Mouse (Mus musculus): ENCODE results near the gene Nudt3. TPM values are rescaled to one million over a fixed set of nuclear protein-coding genes. Genes with fewer than 3 reads are reported as not detected.
A peak's percentile ranks its signal among the peaks of the same experiment; 100 is the strongest.

Gene Nudt3
- polyA plus RNA-seq, 1 experiment from 2014 or later, result 37.2 TPM

DNA sequence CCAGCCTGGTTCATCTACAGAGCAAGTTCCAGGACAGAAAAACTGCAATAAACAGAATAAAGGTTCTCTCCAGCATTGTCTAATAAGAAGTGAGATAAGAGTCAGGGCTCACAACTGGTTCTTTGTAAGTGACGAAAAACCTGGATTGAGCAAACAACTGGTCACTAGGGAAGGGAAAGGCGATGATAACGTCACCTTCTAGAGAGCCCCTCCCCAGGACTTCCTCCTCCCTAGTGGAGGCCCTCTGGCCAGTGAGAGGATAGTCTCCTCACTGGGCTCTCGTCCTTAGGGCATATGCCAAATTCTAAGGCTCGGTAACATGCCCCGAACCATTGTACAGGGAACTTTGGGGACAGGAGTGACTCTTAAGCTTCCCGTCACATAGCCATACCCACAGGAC, 47.2 kb downstream of the Nudt3 start:
- 88% methylated on average over 7 of the region's 7 CpGs for WGBS
- Histone ChIP-seq H3K27me3 (ENCODE audit: control insufficient read depth, insufficient read depth, low read length) (no peaks in the 10 kb centered on the region), H3K4me3 (ENCODE audit: low read depth, low read length) (no peak overlapping the region), H3K9ac (replicated peaks; ENCODE audit: low read length) (no peak overlapping the region), H3K4me1 (ENCODE audit: control insufficient read depth, insufficient read depth, low read length) (no peaks in the 10 kb centered on the region), H3K4me2 (ENCODE audit: low read depth, low read length) (no peak overlapping the region), H3K27ac (replicated peaks; ENCODE audit: low read depth, low read length) (no peak overlapping the region), H3K9me3 (replicated peaks; ENCODE audit: control insufficient read depth, low read length) (no peaks in the 10 kb centered on the region), H3K36me3 (replicated peaks; ENCODE audit: control insufficient read depth, insufficient read depth, low read depth, low read length) (no peaks in the 10 kb centered on the region; the same call in none of the 2 replicates)
- ATAC-seq (replicated peaks; ENCODE audit: insufficient number of reproducible peaks, low FRiP score, low TSS enrichment, low read depth) (no peak), DNase-seq (ENCODE audit: low spot score) (no peak)

DNA sequence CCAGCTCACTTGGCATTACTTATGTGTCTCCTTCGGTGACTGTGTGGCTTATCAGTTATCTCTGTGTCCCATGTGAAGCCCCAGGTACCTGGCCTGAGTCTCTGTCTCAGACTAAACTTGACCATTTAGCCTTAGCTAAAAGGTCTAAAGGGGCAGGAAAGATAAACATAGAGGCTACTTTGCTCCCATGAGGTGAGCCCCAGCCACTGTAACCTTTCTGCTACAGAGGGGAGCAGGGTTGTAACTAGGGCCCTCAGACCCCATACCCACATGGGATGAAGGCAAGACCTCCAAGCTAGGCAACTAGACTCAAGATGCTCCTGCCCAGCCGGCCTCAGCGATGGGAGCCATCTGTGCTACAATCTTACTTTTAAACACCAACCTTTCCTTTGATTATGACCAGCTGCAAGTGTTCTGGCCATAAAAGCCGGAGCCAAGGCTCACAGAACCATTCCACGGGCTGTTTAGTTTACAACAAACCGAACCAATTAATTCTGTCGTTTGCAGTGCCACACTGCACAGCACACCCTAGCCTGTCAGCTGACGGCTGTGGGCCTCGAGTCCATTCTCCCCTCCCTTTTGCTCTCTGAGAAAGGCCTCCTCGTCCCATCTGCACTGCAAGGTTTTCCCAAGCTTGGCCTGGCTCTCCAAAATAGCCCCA, 48.0 kb downstream of the Nudt3 start:
- H3K27me3 ChIP-seq (ENCODE audit: control insufficient read depth, insufficient read depth, low read length), result no peaks in the 10 kb centered on the region
- no peaks in the 10 kb centered on the region; the same call in none of the 2 replicates for H3K36me3 ChIP-seq (replicated peaks; ENCODE audit: control insufficient read depth, insufficient read depth, low read depth, low read length)
- H3K4me2 ChIP-seq (ENCODE audit: low read depth, low read length), result no peak overlapping the region
- ATAC-seq (replicated peaks; ENCODE audit: insufficient number of reproducible peaks, low FRiP score, low TSS enrichment, low read depth), result no peak
- no peaks in the 10 kb centered on the region for H3K9me3 ChIP-seq (replicated peaks; ENCODE audit: control insufficient read depth, low read length)
- WGBS, result 81% methylated on average over 10 of the region's 10 CpGs
- H3K9ac ChIP-seq (replicated peaks; ENCODE audit: low read length), result no peak overlapping the region
- no peak for DNase-seq (ENCODE audit: low spot score)
- no peak overlapping the region for H3K27ac ChIP-seq (replicated peaks; ENCODE audit: low read depth, low read length)
- H3K4me3 ChIP-seq (ENCODE audit: low read depth, low read length), result no peak overlapping the region
- no peaks in the 10 kb centered on the region for H3K4me1 ChIP-seq (ENCODE audit: control insufficient read depth, insufficient read depth, low read length)

- DNase-seq (ENCODE audit: low spot score), result no peak
- no peaks in the 10 kb centered on the region for H3K4me1 ChIP-seq (ENCODE audit: control insufficient read depth, insufficient read depth, low read length)
- H3K9ac ChIP-seq (replicated peaks; ENCODE audit: low read length), result no peak overlapping the region
- no peaks in the 10 kb centered on the region; the same call in none of the 2 replicates for H3K36me3 ChIP-seq (replicated peaks; ENCODE audit: control insufficient read depth, insufficient read depth, low read depth, low read length)
- no peak overlapping the region for H3K4me3 ChIP-seq (ENCODE audit: low read depth, low read length)
- H3K9me3 ChIP-seq (replicated peaks; ENCODE audit: control insufficient read depth, low read length), result no peaks in the 10 kb centered on the region
- no peak for ATAC-seq (replicated peaks; ENCODE audit: insufficient number of reproducible peaks, low FRiP score, low TSS enrichment, low read depth)
- H3K4me2 ChIP-seq (ENCODE audit: low read depth, low read length), result no peak overlapping the region
- no peaks in the 10 kb centered on the region for H3K27me3 ChIP-seq (ENCODE audit: control insufficient read depth, insufficient read depth, low read length)
- H3K27ac ChIP-seq (replicated peaks; ENCODE audit: low read depth, low read length), result no peak overlapping the region
- WGBS, result 92% methylated on average over 15 of the region's 16 CpGs
Observed at GRCm38 (mm10) chr17:27574470-27575115, 48.7 kb downstream of the Nudt3 start.

GRCm38 (mm10) chr17:27573772-27574320, 49.4 kb downstream of the Nudt3 start:
- Histone ChIP-seq H3K36me3 (replicated peaks; ENCODE audit: control insufficient read depth, insufficient read depth, low read depth, low read length) (no peaks in the 10 kb centered on the region; the same call in 1 of the 2 replicates), H3K4me3 (ENCODE audit: low read depth, low read length) (no peak overlapping the region), H3K9me3 (replicated peaks; ENCODE audit: control insufficient read depth, low read length) (no peaks in the 10 kb centered on the region), H3K4me2 (ENCODE audit: low read depth, low read length) (no peak overlapping the region), H3K4me1 (ENCODE audit: control insufficient read depth, insufficient read depth, low read length) (no peaks in the 10 kb centered on the region), H3K9ac (replicated peaks; ENCODE audit: low read length) (no peak overlapping the region), H3K27me3 (ENCODE audit: control insufficient read depth, insufficient read depth, low read length) (no peaks in the 10 kb centered on the region), H3K27ac (replicated peaks; ENCODE audit: low read depth, low read length) (no peak overlapping the region)
- 83% methylated on average over 10 of the region's 10 CpGs for WGBS
- ATAC-seq (replicated peaks; ENCODE audit: insufficient number of reproducible peaks, low FRiP score, low TSS enrichment, low read depth) (no peak), DNase-seq (ENCODE audit: low spot score) (no peak)

DNA sequence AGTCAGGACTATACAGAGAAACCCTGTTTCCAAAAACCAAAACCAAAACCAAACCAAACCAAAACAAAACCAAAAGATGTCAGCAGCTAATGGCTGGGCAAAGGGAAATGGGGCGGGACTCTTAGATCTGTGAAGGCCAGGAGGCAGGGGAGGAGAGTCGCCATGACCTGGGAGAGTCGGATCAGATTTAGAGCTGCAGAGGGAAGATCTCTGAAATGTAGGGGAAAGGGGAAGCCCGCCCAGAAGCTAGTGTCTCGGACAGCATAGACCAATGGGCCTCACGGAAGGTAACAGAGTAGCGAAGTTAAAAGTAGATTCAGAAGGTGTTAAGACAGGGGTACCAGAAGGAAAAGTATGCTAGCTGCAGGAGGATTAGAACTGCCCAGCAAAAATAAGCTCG, 52.0 kb downstream of the Nudt3 start:
- Histone ChIP-seq H3K4me2 (ENCODE audit: low read depth, low read length) (no peak overlapping the region), H3K9ac (replicated peaks; ENCODE audit: low read length) (no peak overlapping the region), H3K36me3 (replicated peaks; ENCODE audit: control insufficient read depth, insufficient read depth, low read depth, low read length) (no peaks in the 10 kb centered on the region; the same call in 1 of the 2 replicates), H3K4me1 (ENCODE audit: control insufficient read depth, insufficient read depth, low read length) (no peaks in the 10 kb centered on the region), H3K9me3 (replicated peaks; ENCODE audit: control insufficient read depth, low read length) (no peaks in the 10 kb centered on the region), H3K4me3 (ENCODE audit: low read depth, low read length) (no peak overlapping the region), H3K27ac (replicated peaks; ENCODE audit: low read depth, low read length) (no peak overlapping the region), H3K27me3 (ENCODE audit: control insufficient read depth, insufficient read depth, low read length) (no peaks in the 10 kb centered on the region)
- DNase-seq (ENCODE audit: low spot score), result no peak
- 81% methylated on average over 8 of the region's 8 CpGs for WGBS
- no peak for ATAC-seq (replicated peaks; ENCODE audit: insufficient number of reproducible peaks, low FRiP score, low TSS enrichment, low read depth)

DNA sequence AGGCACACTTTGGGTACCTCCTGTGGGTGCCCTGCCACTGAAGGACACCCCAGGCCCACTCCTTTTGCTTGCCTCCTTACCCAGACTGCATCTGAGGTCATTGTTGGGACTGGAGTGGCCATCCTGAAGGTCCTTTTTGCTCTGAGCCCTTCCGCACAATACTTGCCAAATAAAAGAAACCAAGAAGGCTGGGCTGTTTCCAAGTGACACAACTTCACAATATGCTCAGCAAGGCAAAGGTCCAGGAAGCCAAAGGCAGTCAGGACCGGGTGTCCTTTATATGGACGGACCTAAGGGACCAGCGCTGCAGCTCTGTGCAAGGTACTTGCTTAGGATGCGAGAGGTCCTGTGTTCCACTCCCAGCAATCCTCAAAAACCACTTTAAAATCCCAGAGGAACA, 55.1 kb downstream of the Nudt3 start:
- Histone ChIP-seq H3K4me3 (ENCODE audit: low read depth, low read length) (no peak overlapping the region), H3K27me3 (ENCODE audit: control insufficient read depth, insufficient read depth, low read length) (no peaks in the 10 kb centered on the region), H3K9me3 (replicated peaks; ENCODE audit: control insufficient read depth, low read length) (no peaks in the 10 kb centered on the region), H3K4me2 (ENCODE audit: low read depth, low read length) (no peak overlapping the region), H3K27ac (replicated peaks; ENCODE audit: low read depth, low read length) (no peak overlapping the region), H3K36me3 (replicated peaks; ENCODE audit: control insufficient read depth, insufficient read depth, low read depth, low read length) (no peaks in the 10 kb centered on the region), H3K4me1 (ENCODE audit: control insufficient read depth, insufficient read depth, low read length) (peaks cover 5% of the 10 kb centered on the region), H3K9ac (replicated peaks; ENCODE audit: low read length) (no peak overlapping the region)
- no peak for ATAC-seq (replicated peaks; ENCODE audit: insufficient number of reproducible peaks, low FRiP score, low TSS enrichment, low read depth)
- WGBS, result 84% methylated on average over 5 of the region's 5 CpGs
- no peak for DNase-seq (ENCODE audit: low spot score)

DNA sequence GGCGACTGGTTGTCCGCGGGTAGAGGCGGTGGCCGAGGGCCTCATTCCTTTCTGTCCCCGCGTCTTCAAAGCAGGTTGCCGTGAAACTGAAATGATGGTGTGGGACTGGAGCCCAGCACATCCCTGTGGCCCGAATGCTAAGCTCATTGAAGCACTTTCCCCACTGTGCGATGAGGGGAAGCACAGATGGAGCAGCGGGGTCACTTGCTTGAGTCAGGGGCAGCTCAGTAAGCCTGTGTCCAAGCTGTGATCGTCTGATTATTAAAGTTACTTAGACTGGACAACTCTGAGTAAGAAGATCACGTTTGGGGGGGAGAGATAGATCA, 57.4 kb downstream of the Nudt3 start:
- Histone ChIP-seq H3K27ac (replicated peaks; ENCODE audit: low read depth, low read length) (no peak overlapping the region), H3K9me3 (replicated peaks; ENCODE audit: control insufficient read depth, low read length) (no peaks in the 10 kb centered on the region), H3K36me3 (replicated peaks; ENCODE audit: control insufficient read depth, insufficient read depth, low read depth, low read length) (no peaks in the 10 kb centered on the region), H3K27me3 (ENCODE audit: control insufficient read depth, insufficient read depth, low read length) (no peaks in the 10 kb centered on the region), H3K4me3 (ENCODE audit: low read depth, low read length) (peak overlapping the region; percentile 59), H3K4me2 (ENCODE audit: low read depth, low read length) (peak overlapping the region; percentile 91), H3K4me1 (ENCODE audit: control insufficient read depth, insufficient read depth, low read length) (peaks cover 5% of the 10 kb centered on the region), H3K9ac (replicated peaks; ENCODE audit: low read length) (peak overlapping the region; percentile 77)
- WGBS, result under 1% methylated on average over 13 of the region's 13 CpGs
- no peak for DNase-seq (ENCODE audit: low spot score)
- no peak; the same call in 1 of the 2 replicates for ATAC-seq (replicated peaks; ENCODE audit: insufficient number of reproducible peaks, low FRiP score, low TSS enrichment, low read depth)
